Mouse (Mus musculus): ENCODE data around the gene Rreb1. TPM values are rescaled to one million over a fixed set of nuclear protein-coding genes. Genes with fewer than 3 reads are reported as not detected.

The Rreb1 gene
- polyA plus RNA-seq, 2 experiments: 19.0 to 21.4 TPM

GRCm38 (mm10) chr13:37967565-37967964 is 189.4 kb downstream of the Rreb1 start:
- no peak for DNase-seq (ENCODE audit: low spot score)
- Histone ChIP-seq H3K4me2 (replicated peaks; ENCODE audit: low read depth, low read length, severe bottlenecking) (no peak overlapping the region), H3K27ac (replicated peaks; ENCODE audit: low read depth, low read length) (no peak overlapping the region), H3K4me1 (ENCODE audit: control insufficient read depth, insufficient read depth, low read length) (peaks cover 22% of the 10 kb centered on the region), H3K36me3 (ENCODE audit: control insufficient read depth, insufficient read depth, low read length) (peaks cover 4% of the 10 kb centered on the region; the same call in 1 of the 2 replicates), H3K9me3 (ENCODE audit: control insufficient read depth, low read length) (no peaks in the 10 kb centered on the region), H3K9ac (ENCODE audit: low read depth, low read length, severe bottlenecking) (no peak overlapping the region), H3K27me3 (ENCODE audit: control insufficient read depth, insufficient read depth, low read length) (no peaks in the 10 kb centered on the region), H3K4me3 (replicated peaks; ENCODE audit: low read length) (no peak overlapping the region)
- no peak for ATAC-seq (ENCODE audit: low FRiP score, low read depth)
- TF ChIP-seq POLR2A (IDR thresholded peaks at IDR 0.05; ENCODE audit: borderline replicate concordance, extremely low read depth, insufficient read depth, insufficient read length): no peak
- 53% methylated on average over 10 of the region's 10 CpGs for WGBS

DNA sequence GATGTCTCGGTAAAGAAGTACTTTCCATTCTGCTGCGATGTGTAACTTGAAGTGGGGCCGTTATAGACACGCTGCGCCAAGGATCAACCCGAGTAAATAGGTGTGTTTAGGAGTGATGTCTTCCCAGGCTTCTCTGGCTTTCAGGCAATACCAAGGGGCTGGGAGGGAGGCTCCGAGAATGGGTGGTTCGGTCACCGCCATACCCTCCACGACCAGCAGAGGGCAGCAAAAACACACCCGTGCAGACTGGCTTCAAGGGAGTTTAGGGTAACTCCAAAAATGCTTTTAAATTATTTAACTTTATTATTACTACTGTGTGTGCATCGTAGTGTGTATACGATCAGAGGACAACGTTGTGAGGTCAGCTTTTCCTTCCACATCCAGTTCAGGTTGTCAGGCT is 191.1 kb downstream of the Rreb1 start:
- Histone ChIP-seq H3K4me2 (replicated peaks; ENCODE audit: low read depth, low read length, severe bottlenecking) (no peak overlapping the region), H3K9ac (ENCODE audit: low read depth, low read length, severe bottlenecking) (no peak overlapping the region), H3K4me1 (ENCODE audit: control insufficient read depth, insufficient read depth, low read length) (peaks cover 19% of the 10 kb centered on the region)

GRCm38 (mm10) chr13:37969988-37970387 is 191.8 kb downstream of the Rreb1 start:
- Histone ChIP-seq H3K9me3 (ENCODE audit: control insufficient read depth, low read length) (no peaks in the 10 kb centered on the region), H3K4me1 (ENCODE audit: control insufficient read depth, insufficient read depth, low read length) (peaks cover 14% of the 10 kb centered on the region), H3K4me3 (replicated peaks; ENCODE audit: low read length) (no peak overlapping the region), H3K27ac (replicated peaks; ENCODE audit: low read depth, low read length) (no peak overlapping the region), H3K4me2 (replicated peaks; ENCODE audit: low read depth, low read length, severe bottlenecking) (no peak overlapping the region), H3K27me3 (ENCODE audit: control insufficient read depth, insufficient read depth, low read length) (no peaks in the 10 kb centered on the region), H3K9ac (ENCODE audit: low read depth, low read length, severe bottlenecking) (no peak overlapping the region), H3K36me3 (ENCODE audit: control insufficient read depth, insufficient read depth, low read length) (peaks cover 4% of the 10 kb centered on the region; the same call in 1 of the 2 replicates)
- no peak for DNase-seq (ENCODE audit: low spot score)
- TF ChIP-seq POLR2A (IDR thresholded peaks at IDR 0.05; ENCODE audit: borderline replicate concordance, extremely low read depth, insufficient read depth, insufficient read length): no peak
- WGBS: 51% methylated on average over 8 of the region's 8 CpGs
- ATAC-seq (ENCODE audit: low FRiP score, low read depth): no peak

More for the DNA sequence above, 191.1 kb downstream of the Rreb1 start:
- H3K27me3 ChIP-seq (ENCODE audit: control insufficient read depth, insufficient read depth, low read length): no peaks in the 10 kb centered on the region
- DNase-seq (ENCODE audit: low spot score) (peak; percentile 81), ATAC-seq (ENCODE audit: low FRiP score, low read depth) (0 out of 2 replicates have a peak, but pooled peaks have one; percentile 5)
- TF ChIP-seq POLR2A (IDR thresholded peaks at IDR 0.05; ENCODE audit: borderline replicate concordance, extremely low read depth, insufficient read depth, insufficient read length): no peak
- H3K27ac ChIP-seq (replicated peaks; ENCODE audit: low read depth, low read length): no peak overlapping the region
- H3K9me3 ChIP-seq (ENCODE audit: control insufficient read depth, low read length): no peaks in the 10 kb centered on the region
- H3K4me3 ChIP-seq (replicated peaks; ENCODE audit: low read length): no peak overlapping the region
- H3K36me3 ChIP-seq (ENCODE audit: control insufficient read depth, insufficient read depth, low read length): peaks cover 4% of the 10 kb centered on the region; the same call in 1 of the 2 replicates
- WGBS: 10% methylated on average over 14 of the region's 14 CpGs

DNA sequence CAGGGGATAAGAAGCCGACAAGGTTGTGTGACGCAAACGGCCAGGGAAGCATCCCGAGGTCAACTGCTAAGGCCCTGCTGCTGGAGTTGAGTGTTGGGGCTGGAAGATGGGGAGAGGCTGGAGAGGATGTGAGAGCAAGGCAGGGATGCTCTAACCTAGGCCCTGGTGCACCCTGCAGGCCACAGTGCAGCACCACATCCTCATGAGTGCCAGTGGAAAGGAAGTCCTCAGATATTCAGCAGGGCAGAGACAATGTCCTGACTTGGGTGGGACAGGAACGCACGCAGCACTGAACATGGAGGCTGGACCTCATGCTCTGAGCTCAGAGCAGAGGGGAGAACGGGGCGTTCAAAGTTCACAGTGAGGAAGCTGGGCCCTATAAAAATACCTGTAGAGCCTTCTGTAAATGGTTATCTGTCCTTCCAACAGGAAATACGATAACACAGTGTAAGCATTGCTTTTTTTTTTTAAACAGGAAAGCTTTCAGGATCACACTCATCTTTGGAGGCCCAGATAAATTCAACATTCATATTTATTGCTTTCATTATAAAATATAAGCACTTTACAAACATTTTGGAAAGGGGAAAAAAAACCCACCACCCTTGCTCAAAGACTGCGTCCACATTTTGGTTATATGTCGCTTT is 192.8 kb downstream of the Rreb1 start:
- Histone ChIP-seq H3K4me3 (replicated peaks; ENCODE audit: low read length) (no peak overlapping the region), H3K9me3 (ENCODE audit: control insufficient read depth, low read length) (no peaks in the 10 kb centered on the region), H3K9ac (ENCODE audit: low read depth, low read length, severe bottlenecking) (no peak overlapping the region), H3K27ac (replicated peaks; ENCODE audit: low read depth, low read length) (no peak overlapping the region), H3K36me3 (ENCODE audit: control insufficient read depth, insufficient read depth, low read length) (peaks cover 9% of the 10 kb centered on the region), H3K4me2 (replicated peaks; ENCODE audit: low read depth, low read length, severe bottlenecking) (no peak overlapping the region), H3K27me3 (ENCODE audit: control insufficient read depth, insufficient read depth, low read length) (no peaks in the 10 kb centered on the region), H3K4me1 (ENCODE audit: control insufficient read depth, insufficient read depth, low read length) (peaks cover 14% of the 10 kb centered on the region)
- 80% methylated on average over 11 of the region's 11 CpGs for WGBS
- DNase-seq (ENCODE audit: low spot score) (no peak), ATAC-seq (ENCODE audit: low FRiP score, low read depth) (no peak)
- no peak for TF ChIP-seq POLR2A (IDR thresholded peaks at IDR 0.05; ENCODE audit: borderline replicate concordance, extremely low read depth, insufficient read depth, insufficient read length)

DNA sequence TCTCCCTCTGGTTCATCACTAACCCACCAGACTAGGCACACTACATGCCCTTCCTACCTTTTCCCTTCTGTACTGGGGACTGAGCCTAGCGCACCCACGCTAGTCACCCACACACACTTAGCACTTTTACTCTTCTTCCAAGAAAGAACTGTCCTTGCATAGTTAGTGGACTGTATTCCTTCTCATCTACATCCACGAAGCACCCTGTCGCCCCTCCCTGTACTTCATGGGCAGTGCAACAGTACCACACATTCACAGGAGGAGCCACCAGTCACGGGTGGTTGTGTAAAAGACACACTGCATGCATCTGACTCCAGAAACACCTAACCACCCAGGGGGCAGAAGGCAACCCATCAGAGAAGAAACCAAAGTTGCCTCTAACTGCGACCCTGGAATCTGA is 195.8 kb downstream of the Rreb1 start:
- WGBS: 85% methylated on average over 6 of the region's 6 CpGs
- peaks cover 5% of the 10 kb centered on the region; the same call in 1 of the 2 replicates for H3K4me1 ChIP-seq (ENCODE audit: control insufficient read depth, insufficient read depth, low read length)
- ATAC-seq (ENCODE audit: low FRiP score, low read depth): no peak

More for the DNA sequence above, 195.8 kb downstream of the Rreb1 start:
- DNase-seq (ENCODE audit: low spot score): no peak
- H3K4me3 ChIP-seq (replicated peaks; ENCODE audit: low read length): no peak overlapping the region
- H3K9me3 ChIP-seq (ENCODE audit: control insufficient read depth, low read length): no peaks in the 10 kb centered on the region
- no peak for TF ChIP-seq POLR2A (IDR thresholded peaks at IDR 0.05; ENCODE audit: borderline replicate concordance, extremely low read depth, insufficient read depth, insufficient read length)
- H3K27ac ChIP-seq (replicated peaks; ENCODE audit: low read depth, low read length): no peak overlapping the region
- H3K9ac ChIP-seq (ENCODE audit: low read depth, low read length, severe bottlenecking): no peak overlapping the region
- no peaks in the 10 kb centered on the region for H3K27me3 ChIP-seq (ENCODE audit: control insufficient read depth, insufficient read depth, low read length)
- H3K4me2 ChIP-seq (replicated peaks; ENCODE audit: low read depth, low read length, severe bottlenecking): no peak overlapping the region
- H3K36me3 ChIP-seq (ENCODE audit: control insufficient read depth, insufficient read depth, low read length): peaks cover 35% of the 10 kb centered on the region
